Comparison of ENCODE assay signal across 7 mouse cellular contexts in genomic region chr1:133181072-133182015, GRCm38 (mm10). TPM values are rescaled to one million over a fixed set of nuclear protein-coding genes. Genes with fewer than 3 reads are reported as not detected.
DNase-seq lines count a peak whose midpoint lies in the region; ATAC-seq and TF ChIP-seq lines count a peak whose summit lies in the region.

No protein-coding gene starts in this region.

- ATAC-seq in intestine, embryonic 15.5 days: peak; percentile 68
- ATAC-seq in megakaryocyte-erythroid progenitor cell, adult 5-6 weeks (replicated peaks; ENCODE audit: low FRiP score, low TSS enrichment, poor library complexity, severe bottlenecking): peak; percentile 68

- H3K9ac ChIP-seq in intestine, embryonic 15.5 days: peak overlapping the region; percentile 41

- no peaks in the 10 kb centered on the region for H3K9me3 ChIP-seq in intestine, embryonic 15.5 days

- H3K4me2 ChIP-seq in intestine, embryonic 15.5 days (replicated peaks): peak overlapping the region; percentile 92

- 5% methylated on average over 31 of the region's 31 CpGs for WGBS in intestine, embryonic 15.5 days
- 44% methylated on average over 31 of the region's 31 CpGs for WGBS in small intestine, adult 2 months

- 0 out of 2 replicates have a peak overlapping the region, but pooled peaks have one; percentile 32 for H3K27ac ChIP-seq in intestine, embryonic 15.5 days
- 0 out of 2 replicates have a peak overlapping the region, but pooled peaks have one; percentile 16 for H3K27ac ChIP-seq in small intestine, adult 2 months (ENCODE audit: insufficient read depth, low read depth, low read length)

- H3K36me3 ChIP-seq in intestine, embryonic 15.5 days: no peaks in the 10 kb centered on the region
- peaks cover 11% of the 10 kb centered on the region; the same call in 1 of the 2 replicates for H3K36me3 ChIP-seq in small intestine, adult 2 months (ENCODE audit: control insufficient read depth, insufficient read depth, low read length)

- peak; percentile 79 for TF ChIP-seq CTCF in small intestine, adult 2 months (IDR thresholded peaks at IDR 0.05; ENCODE audit: extremely low read depth, insufficient read length, insufficient replicate concordance, low read depth, low read length)

- intact Hi-C loops in left cerebral cortex, postnatal 14 days (cut with DNase I): loop anchor here (2.0 kb wide), 2 partner anchors 171 to 429 kb away; partner anchors contain the start of gene Snrpe

- TF ChIP-seq POLR2A in small intestine, adult 2 months (IDR thresholded peaks at IDR 0.05; ENCODE audit: low read depth, low read length): no peak; the same call in 1 of the 2 replicates

- peaks cover 30% of the 10 kb centered on the region for H3K4me1 ChIP-seq in intestine, embryonic 15.5 days (replicated peaks)
- peaks cover 19% of the 10 kb centered on the region for H3K4me1 ChIP-seq in small intestine, adult 2 months (ENCODE audit: control insufficient read depth, insufficient read depth, insufficient read length, low read length)

- H3K4me3 ChIP-seq in intestine, embryonic 15.5 days (replicated peaks): peak overlapping the region; percentile 42
- H3K4me3 ChIP-seq in small intestine, adult 2 months (ENCODE audit: low read depth, low read length): peak overlapping the region; percentile 53

- peak; percentile 61 for DNase-seq in adrenal gland, adult 8-10 months
- peak; percentile 90 for DNase-seq in embryo, embryonic 10 days (ENCODE audit: low spot score)
- DNase-seq in gastrocnemius, postnatal 25 days: peak; percentile 53
- DNase-seq in left cerebral cortex, postnatal 14 days (ENCODE audit: low spot score in 2 of 2): peak; percentile 84 to 93

- peaks cover 5% of the 10 kb centered on the region for H3K27me3 ChIP-seq in intestine, embryonic 15.5 days (replicated peaks)
- no peaks in the 10 kb centered on the region for H3K27me3 ChIP-seq in small intestine, adult 2 months (ENCODE audit: control insufficient read depth, insufficient read depth, low read length)

RNA-seq across cellular contexts. Expression of gene Plekha6, which starts 17.3 kb away (rescaled TPM):
- 10 to 100 TPM; 16.1 to 56.7 (median 33.1) TPM for total RNA-seq in adrenal gland, adult 8-10 months (2022)
- 10 to 100 TPM; 12.7 to 14.4 TPM for total RNA-seq in gastrocnemius, postnatal 25 days (2021)
- polyA plus RNA-seq in intestine, embryonic 15.5 days (2015; fragmentation: Nextera tagmentation; extraction: Ambion mirVana): 13.7 and 15.3 TPM in 2 replicates
- total RNA-seq in left cerebral cortex, postnatal 14 days (2021): 10 to 100 TPM; 60.7 to 70.5 TPM
- total RNA-seq in megakaryocyte-erythroid progenitor cell, adult 5-6 weeks (2014; fragmentation: Nextera tagmentation): 15.7 and 18.6 TPM in 2 replicates
- 2.2 and 3.8 TPM in 2 replicates for total RNA-seq in megakaryocyte-erythroid progenitor cell, adult 5-6 weeks (2017)
- 37.1 and 104 TPM in 2 replicates for polyA plus RNA-seq in small intestine, adult 2 months (2012; rRNA removed)

RNA-seq across cellular contexts. Expression of gene Ppp1r15b, which starts 50.4 kb away (rescaled TPM):
- total RNA-seq in adrenal gland, adult 8-10 months (2022): 10 to 100 TPM; 67.1 to 80.6 (median 71.1) TPM
- 10 to 100 TPM; 14.5 to 17.3 TPM for total RNA-seq in gastrocnemius, postnatal 25 days (2021)
- polyA plus RNA-seq in intestine, embryonic 15.5 days (2015; fragmentation: Nextera tagmentation; extraction: Ambion mirVana): 46.7 and 46.9 TPM in 2 replicates
- 10 to 100 TPM; 45.5 to 46.8 TPM for total RNA-seq in left cerebral cortex, postnatal 14 days (2021)
- total RNA-seq in megakaryocyte-erythroid progenitor cell, adult 5-6 weeks (2014; fragmentation: Nextera tagmentation): 73.9 and 82.5 TPM in 2 replicates
- 116 TPM in 2 replicates for total RNA-seq in megakaryocyte-erythroid progenitor cell, adult 5-6 weeks (2017)
- polyA plus RNA-seq in small intestine, adult 2 months (2012; rRNA removed): 26.7 and 43.3 TPM in 2 replicates

Comparison
In these comparisons a context has a peak if more than half of its experiments do, and no peak if none do; other contexts are left out.
1. Peak in every context shown above with its lines: DNase-seq, ATAC-seq, H3K4me3 ChIP-seq and H3K27ac ChIP-seq.